Mouse (Mus musculus) midbrain, postnatal 0 days (tissue): ENCODE results near the gene Apopt1. TPM values are rescaled to one million over a fixed set of nuclear protein-coding genes. Genes with fewer than 3 reads are reported as not detected.

Source experiments
- ATAC-seq: fragments of 200-750 bp; cut with Nextera tagmentation; 2 replicates; pipeline ENCODE4 v1.8.0; 2017; ENCODE audit warnings: moderate number of reproducible peaks, mild to moderate bottlenecking, moderate TSS enrichment, moderate library complexity; ENCODE audit not compliant: low FRiP score
- DNase-seq: peaks from one replicate; pipeline ENCODE4 v3.0.0-alpha.2; 2015; ENCODE audit warnings: low spot score
- H3K27ac ChIP-seq: fragments of 300-500 bp; sonication (generic); 2 replicates; pipeline ENCODE4 v1.5.1; 2014; ENCODE audit warnings: low read depth, mild to moderate bottlenecking, low read length, mixed read lengths
- H3K27me3 ChIP-seq: fragments of 300-500 bp; sonication (generic); 2 replicates; pipeline ENCODE4 v1.6.1; 2014; ENCODE audit warnings: low read length, control low read depth, mixed read lengths; ENCODE audit not compliant: insufficient read depth
- H3K36me3 ChIP-seq: fragments of 300-500 bp; sonication (generic); 2 replicates; pipeline ENCODE4 v1.6.1; 2014; ENCODE audit warnings: low read length, control low read depth, mixed read lengths; ENCODE audit not compliant: insufficient read depth
- H3K4me1 ChIP-seq: fragments of 300-500 bp; sonication (generic); 2 replicates; pipeline ENCODE4 v1.6.1; 2014; ENCODE audit warnings: mild to moderate bottlenecking, control low read depth, antibody characterized with exemption, low read length, mixed read lengths; ENCODE audit not compliant: insufficient read depth
- H3K4me2 ChIP-seq: fragments of 300-500 bp; sonication (generic); 2 replicates; pipeline ENCODE4 v1.6.1; 2014; ENCODE audit warnings: low read depth, mild to moderate bottlenecking, low read length, mixed read lengths; ENCODE audit not compliant: poor library complexity, severe bottlenecking
- H3K4me3 ChIP-seq: fragments of 300-500 bp; sonication (generic); 2 replicates; pipeline ENCODE4 v1.5.1; 2014; ENCODE audit warnings: low read depth, mild to moderate bottlenecking, low read length, moderate library complexity
- H3K9ac ChIP-seq: fragments of 300-500 bp; sonication (generic); replicated peaks from 2 replicates; pipeline ENCODE4 v1.6.1; 2014; ENCODE audit warnings: mild to moderate bottlenecking, low read length, moderate library complexity, mixed read lengths; ENCODE audit not compliant: poor library complexity, severe bottlenecking
- H3K9me3 ChIP-seq: fragments of 300-500 bp; sonication (generic); 2 replicates; pipeline ENCODE4 v1.6.1; 2016; ENCODE audit warnings: low read length, control low read depth
- CTCF ChIP-seq: IDR thresholded peaks from 2 replicates; pipeline ENCODE4 v1.5.1; 2016; ENCODE audit warnings: antibody characterized with exemption, mild to moderate bottlenecking
- WGBS: fragments of 180-500 bp; shearing (Covaris S2); extraction: QIAGEN DNeasy Blood & Tissue Kit; methylation state at CpG from one replicate; pipeline ENCODE4 v1.1.7; 2014; 5-methylcytosine and 5-hydroxymethylcytosine counted together
- polyA plus RNA-seq: library from polyadenylated mRNA; unstranded; fragments of >200 nt; fragmentation: Nextera tagmentation; extraction: Ambion mirVana; gene quantifications from 2 replicates; pipeline ENCODE4 v1.2.1, GENCODE M21; 2015
- total RNA-seq: library from RNA; depleted of rRNA; stranded (reverse); fragments of >200 nt; gene quantifications from 2 replicates; pipeline ENCODE4 v1.2.3, GENCODE M21; 2014; rRNA removed

The Apopt1 gene
- total and polyA plus RNA-seq, 2 experiments from 2014 or later, result 17.9 to 63.1 TPM

GRCm38 (mm10) chr12:111800459-111801183 lies 87.6 kb downstream of the Apopt1 start:
- Histone ChIP-seq H3K36me3 (peaks cover 33% of the 10 kb centered on the region), H3K4me3 (no peak overlapping the region), H3K4me2 (no peak overlapping the region), H3K4me1 (no peaks in the 10 kb centered on the region), H3K9ac (no peak overlapping the region), H3K9me3 (no peaks in the 10 kb centered on the region), H3K27ac (no peak overlapping the region), H3K27me3 (no peaks in the 10 kb centered on the region)
- TF ChIP-seq CTCF, result no peak
- WGBS, result 85% methylated on average over 10 of the region's 10 CpGs
- DNase-seq, result no peak
- no peak for ATAC-seq

- Histone ChIP-seq H3K9ac (no peak overlapping the region), H3K27ac (no peak overlapping the region), H3K36me3 (peaks cover 46% of the 10 kb centered on the region), H3K9me3 (no peaks in the 10 kb centered on the region), H3K27me3 (no peaks in the 10 kb centered on the region), H3K4me1 (no peaks in the 10 kb centered on the region), H3K4me3 (no peak overlapping the region), H3K4me2 (no peak overlapping the region)
- WGBS, result 92% methylated on average over 5 of the region's 5 CpGs
- TF ChIP-seq CTCF, result no peak
- DNase-seq, result no peak
- ATAC-seq, result no peak
Observed at GRCm38 (mm10) chr12:111803538-111803937, 90.5 kb downstream of the Apopt1 start.

Other genes with a start within 250 kb of the Apopt1 start
- gene Gm266, start 227.4 kb upstream of the Apopt1 start, total RNA-seq, result 9.6 and 12.6 TPM in 2 replicates
- gene Gm266, start 227.4 kb upstream of the Apopt1 start, polyA plus RNA-seq, result 8.4 and 9.7 TPM in 2 replicates
- 283 and 376 TPM in 2 replicates for gene Eif5, start 175.2 kb upstream of the Apopt1 start, total RNA-seq
- gene Eif5, start 175.2 kb upstream of the Apopt1 start, polyA plus RNA-seq, result 552 and 640 TPM in 2 replicates
- gene Mark3, start 138.7 kb upstream of the Apopt1 start, total RNA-seq, result 112 and 141 TPM in 2 replicates
- 31.8 and 41.3 TPM in 2 replicates for gene Mark3, start 138.7 kb upstream of the Apopt1 start, polyA plus RNA-seq
- 1,673 and 2,112 TPM in 2 replicates for gene Ckb, start 40.9 kb upstream of the Apopt1 start, total RNA-seq
- 1,654 and 1,809 TPM in 2 replicates for gene Ckb, start 40.9 kb upstream of the Apopt1 start, polyA plus RNA-seq
- gene Trmt61a, start 35.2 kb upstream of the Apopt1 start, total RNA-seq, result 23.2 and 27.5 TPM in 2 replicates
- gene Trmt61a, start 35.2 kb upstream of the Apopt1 start, polyA plus RNA-seq, result 8.4 and 8.7 TPM in 2 replicates
- gene Bag5, start within 50 bp of the Apopt1 start, total RNA-seq, result 28.7 and 43.5 TPM in 2 replicates
- gene Bag5, start within 50 bp of the Apopt1 start, polyA plus RNA-seq, result 68.7 and 70.8 TPM in 2 replicates
- 509 and 579 TPM in 2 replicates for gene Klc1, start 45.6 kb downstream of the Apopt1 start, total RNA-seq
- gene Klc1, start 45.6 kb downstream of the Apopt1 start, polyA plus RNA-seq, result 653 and 669 TPM in 2 replicates
- 4.1 and 5.4 TPM in 2 replicates for gene Xrcc3, start 100.6 kb downstream of the Apopt1 start, total RNA-seq
- gene Xrcc3, start 100.6 kb downstream of the Apopt1 start, polyA plus RNA-seq, result 1.7 and 2.5 TPM in 2 replicates
- 30.6 and 30.9 TPM in 2 replicates for gene Zfyve21, start 100.9 kb downstream of the Apopt1 start, total RNA-seq
- gene Zfyve21, start 100.9 kb downstream of the Apopt1 start, polyA plus RNA-seq, result 29.7 and 37.2 TPM in 2 replicates
- 58.5 and 79.3 TPM in 2 replicates for gene Ppp1r13b, start 194.8 kb downstream of the Apopt1 start, total RNA-seq
- gene Ppp1r13b, start 194.8 kb downstream of the Apopt1 start, polyA plus RNA-seq, result 38.5 and 47.0 TPM in 2 replicates